Mouse (Mus musculus): Measurements from ENCODE around the gene Fut8. TPM values are rescaled to one million over a fixed set of nuclear protein-coding genes. Genes with fewer than 3 reads are reported as not detected.

The Fut8 gene
- total and polyA plus RNA-seq, 3 experiments, result 60.6 to 124 (median 86.0) TPM

- TF ChIP-seq USF1 (IDR thresholded peaks at IDR 0.05; ENCODE audit: low read depth, low read length) (no peak), BHLHE40 (IDR thresholded peaks at IDR 0.05; ENCODE audit: low read depth, low read length) (peak; percentile 49), TCF12 (IDR thresholded peaks at IDR 0.05; ENCODE audit: low read depth, low read length) (0 out of 2 replicates have a peak, but pooled peaks have one; percentile 17), JUND (conservative IDR thresholded peaks at IDR 0.05; ENCODE audit: low read depth, low read length) (no peak), IRF4 (IDR thresholded peaks at IDR 0.05; ENCODE audit: low read depth, low read length) (peak; percentile 68), CHD1 (IDR thresholded peaks at IDR 0.05; ENCODE audit: low read depth, low read length) (0 out of 2 replicates have a peak, but pooled peaks have one; percentile 37)
Measured at GRCm38 (mm10) chr12:77297858-77298257, 59.9 kb downstream of the Fut8 start (continued).

- H3K27ac ChIP-seq (ENCODE audit: insufficient read depth, low read depth), result no peak overlapping the region
- H3K36me3 ChIP-seq (replicated peaks in 1 of 2; ENCODE audit: control insufficient read depth in 1 of 2, insufficient read depth in 1 of 2, low read length in 1 of 2), result no peaks in the 10 kb centered on the region
- dilution Hi-C loops (cut with MboI; ENCODE audit: extremely low pct_ligation_motif_present, extremely low pct_unique_long_range_greater_than_20kb, low sequenced_read_pairs) (no loop called here), in situ Hi-C loops (cut with MboI; ENCODE audit: low pct_ligation_motif_present, low pct_unique_long_range_greater_than_20kb, low sequenced_read_pairs) (no loop called here)
- peak; percentile 78 for DNase-seq (ENCODE audit: extremely low read depth)
- no peaks in the 10 kb centered on the region for H3K9me3 ChIP-seq (replicated peaks; ENCODE audit: low read length)
- H3K4me3 ChIP-seq (replicated peaks in 1 of 3; ENCODE audit: low read depth in 2 of 3, low read length in 2 of 3, poor library complexity in 1 of 3), result no peak overlapping the region
- peaks cover 3 to 67% of the 10 kb centered on the region in 2 experiments; a peak in 3 of 4 replicates for H3K4me1 ChIP-seq (ENCODE audit: control insufficient read depth in 1 of 2, insufficient read depth in 2 of 2)
- peak overlapping the region; percentile 60 for H3K9ac ChIP-seq (ENCODE audit: insufficient read depth, low read depth)
- peaks cover 41% of the 10 kb centered on the region for H3K79me2 ChIP-seq (replicated peaks; ENCODE audit: control insufficient read depth, extremely low read depth, insufficient read depth, poor library complexity, severe bottlenecking)
- no peaks in the 10 kb centered on the region for H3K27me3 ChIP-seq (replicated peaks)
- peak overlapping the region; percentile 45; the same call in 1 of the 2 replicates for H3K4me2 ChIP-seq (ENCODE audit: insufficient read depth, low read depth, poor library complexity, severe bottlenecking)
- TF ChIP-seq MEF2A (IDR thresholded peaks at IDR 0.05; ENCODE audit: borderline replicate concordance, low read depth, low read length), result peak; percentile 85
- no peak for TF ChIP-seq POLR2A (IDR thresholded peaks at IDR 0.05; ENCODE audit: low read depth, low read length)
- TF ChIP-seq CHD1 (IDR thresholded peaks at IDR 0.05; ENCODE audit: low read depth, low read length), result peak; percentile 76
- no peak for TF ChIP-seq CTCF (conservative IDR thresholded peaks at IDR 0.05 in 1 of 2, IDR thresholded peaks at IDR 0.05 in 1 of 2; ENCODE audit: low read depth in 2 of 2, low read length in 2 of 2)
- peak; percentile 92 for TF ChIP-seq IRF4 (IDR thresholded peaks at IDR 0.05; ENCODE audit: low read depth, low read length)
- TF ChIP-seq CHD2 (IDR thresholded peaks at IDR 0.05; ENCODE audit: low read length), result no peak
- peak; percentile 96 for TF ChIP-seq EP300 (IDR thresholded peaks at IDR 0.05; ENCODE audit: low read length)
- peak; percentile 92 for TF ChIP-seq JUN (IDR thresholded peaks at IDR 0.05; ENCODE audit: insufficient read depth, low read depth, low read length)
- peak; percentile 94 for TF ChIP-seq JUND (conservative IDR thresholded peaks at IDR 0.05; ENCODE audit: low read depth, low read length)
- TF ChIP-seq ETS1 (conservative IDR thresholded peaks at IDR 0.05; ENCODE audit: low read depth, low read length), result peak; percentile 88
- TF ChIP-seq MAZ (IDR thresholded peaks at IDR 0.05; ENCODE audit: low read depth, low read length), result 0 out of 2 replicates have a peak, but pooled peaks have one; percentile 21
- TF ChIP-seq USF2 (conservative IDR thresholded peaks at IDR 0.05; ENCODE audit: low read depth, low read length), result no peak
- TF ChIP-seq USF1 (IDR thresholded peaks at IDR 0.05; ENCODE audit: low read depth, low read length), result no peak
- TF ChIP-seq ELF1 (IDR thresholded peaks at IDR 0.05; ENCODE audit: low read depth, low read length), result no peak
- no peak for TF ChIP-seq POLR2AphosphoS2 (IDR thresholded peaks at IDR 0.05; ENCODE audit: low read depth, low read length)
- no peak for TF ChIP-seq SMC3 (IDR thresholded peaks at IDR 0.05; ENCODE audit: low read depth, low read length)
- no peak for TF ChIP-seq MXI1 (IDR thresholded peaks at IDR 0.05; ENCODE audit: low read depth, low read length)
- peak; percentile 65 for TF ChIP-seq BHLHE40 (IDR thresholded peaks at IDR 0.05; ENCODE audit: low read depth, low read length)
- TF ChIP-seq RAD21 (IDR thresholded peaks at IDR 0.05; ENCODE audit: low read depth, low read length), result no peak; the same call in 1 of the 2 replicates
- TF ChIP-seq SIN3A (IDR thresholded peaks at IDR 0.05; ENCODE audit: low read length), result no peak
- no peak for TF ChIP-seq KAT2A (IDR thresholded peaks at IDR 0.05; ENCODE audit: insufficient replicate concordance, low read length)
- no peak for TF ChIP-seq UBTF (IDR thresholded peaks at IDR 0.05; ENCODE audit: low read depth, low read length)
- TF ChIP-seq NELFE (IDR thresholded peaks at IDR 0.05; ENCODE audit: low read depth, low read length), result no peak
- TF ChIP-seq TCF12 (IDR thresholded peaks at IDR 0.05; ENCODE audit: low read depth, low read length), result peak; percentile 80
- no peak for TF ChIP-seq ZMIZ1 (IDR thresholded peaks at IDR 0.05; ENCODE audit: low read depth, low read length)
- no peak for TF ChIP-seq ZC3H11A (IDR thresholded peaks at IDR 0.05; ENCODE audit: low read depth, low read length)
- no peak for TF ChIP-seq NRF1 (IDR thresholded peaks at IDR 0.05; ENCODE audit: low read depth, low read length)
- no peak for TF ChIP-seq TBP (conservative IDR thresholded peaks at IDR 0.05; ENCODE audit: low read depth, low read length)
- no peak for TF ChIP-seq RCOR1 (conservative IDR thresholded peaks at IDR 0.05; ENCODE audit: low read depth, low read length)
- peak; percentile 27; the same call in 1 of the 2 replicates for TF ChIP-seq E2F4 (IDR thresholded peaks at IDR 0.05; ENCODE audit: insufficient replicate concordance, low read depth, low read length)
- TF ChIP-seq HCFC1 (IDR thresholded peaks at IDR 0.05; ENCODE audit: low read depth, low read length), result no peak
- TF ChIP-seq MAX (IDR thresholded peaks at IDR 0.05; ENCODE audit: low read length), result no peak
- TF ChIP-seq MAFK (IDR thresholded peaks at IDR 0.05; ENCODE audit: insufficient replicate concordance, low read length), result 0 out of 2 replicates have a peak, but pooled peaks have one; percentile 29
- TF ChIP-seq MYC (IDR thresholded peaks at IDR 0.05; ENCODE audit: low read depth, low read length), result peak; percentile 73
- no peak for TF ChIP-seq GABPA (IDR thresholded peaks at IDR 0.05; ENCODE audit: insufficient replicate concordance, low read depth, low read length)
- no peak for TF ChIP-seq PAX5 (IDR thresholded peaks at IDR 0.05; ENCODE audit: low read length)
- peak; percentile 93 for TF ChIP-seq ZNF384 (IDR thresholded peaks at IDR 0.05; ENCODE audit: low read depth, low read length)
Measured at GRCm38 (mm10) chr12:77302011-77302410, 64.1 kb downstream of the Fut8 start.

Measured in CH12.LX (cell line).